Mouse (Mus musculus): ENCODE data around the gene Gm11562.
"Not testable (repeated sequence)": the region's sequence is repeated elsewhere in the genome, so short reads cannot be mapped to it uniquely, and the experiment has no call there.

Gene Gm11562

DNA sequence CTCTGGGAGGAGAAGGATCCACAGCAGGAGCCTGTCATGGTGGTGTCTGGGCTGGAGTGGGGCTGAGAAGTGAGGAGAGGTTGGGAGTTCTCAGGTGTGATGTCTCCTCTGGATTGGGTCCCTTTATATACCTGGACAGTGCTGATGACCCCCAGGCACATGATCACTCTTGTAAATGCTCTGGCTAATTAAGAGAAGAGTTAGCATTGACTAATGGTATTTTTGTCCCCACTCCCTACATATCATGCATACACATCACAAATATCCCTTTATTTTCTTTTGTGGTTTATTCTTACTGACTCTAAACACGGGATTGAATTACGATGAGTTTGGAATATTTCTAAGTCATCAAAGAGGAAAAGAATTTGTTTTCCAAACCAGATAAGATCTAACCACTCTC, at the start of gene Gm11562:
Gene Gm11562 (minus strand): TSS at position 101 of the 400 bp plus-strand sequence.
- DNase-seq (ENCODE audit: low spot score), result no peak

DNA sequence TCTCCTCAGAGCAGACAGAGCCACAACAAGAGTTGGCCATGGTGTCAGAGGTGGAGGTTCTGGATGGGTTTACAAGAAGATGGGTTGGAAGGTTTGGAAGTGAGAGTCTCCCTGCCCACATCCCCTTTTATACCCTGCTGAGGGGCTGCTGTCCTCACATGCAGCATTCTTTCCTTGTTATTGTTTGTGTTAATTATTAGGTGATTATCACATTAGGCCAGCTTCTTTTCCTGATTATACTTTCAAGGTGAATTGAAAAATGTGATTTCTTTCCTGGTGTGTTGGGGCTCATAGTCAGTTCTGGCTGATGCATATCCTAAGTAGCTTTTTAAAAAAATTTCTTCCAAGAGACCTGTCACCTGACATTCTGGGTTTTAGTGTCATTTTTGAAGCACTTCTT, 45.6 kb upstream of the Gm11562 start, which contains the start of gene Krtap4-6:
Gene Krtap4-6 (minus strand): TSS at position 101 of the 400 bp plus-strand sequence.
- no peak for DNase-seq (ENCODE audit: low spot score)

DNA sequence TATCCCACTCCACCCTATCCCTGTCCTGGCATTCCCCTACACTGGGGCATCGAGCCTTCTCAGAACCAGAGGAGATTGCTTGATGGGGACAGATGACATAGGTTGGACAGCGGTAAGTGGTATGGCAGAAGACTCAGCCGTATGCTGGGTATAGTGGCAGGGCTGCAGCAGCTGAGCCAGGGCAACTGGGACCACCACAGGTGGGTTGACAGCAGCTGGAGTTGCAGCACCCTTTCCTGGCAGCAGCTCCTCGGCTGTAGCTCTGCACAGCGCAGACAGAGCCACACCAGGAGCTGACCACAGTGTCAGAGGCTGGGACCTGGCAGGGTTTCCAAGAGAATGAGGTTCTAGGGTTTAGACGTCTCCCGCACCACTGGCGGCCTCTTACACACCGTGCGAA, 42.6 kb upstream of the Gm11562 start:
- DNase-seq (ENCODE audit: low spot score), result no peak

DNA sequence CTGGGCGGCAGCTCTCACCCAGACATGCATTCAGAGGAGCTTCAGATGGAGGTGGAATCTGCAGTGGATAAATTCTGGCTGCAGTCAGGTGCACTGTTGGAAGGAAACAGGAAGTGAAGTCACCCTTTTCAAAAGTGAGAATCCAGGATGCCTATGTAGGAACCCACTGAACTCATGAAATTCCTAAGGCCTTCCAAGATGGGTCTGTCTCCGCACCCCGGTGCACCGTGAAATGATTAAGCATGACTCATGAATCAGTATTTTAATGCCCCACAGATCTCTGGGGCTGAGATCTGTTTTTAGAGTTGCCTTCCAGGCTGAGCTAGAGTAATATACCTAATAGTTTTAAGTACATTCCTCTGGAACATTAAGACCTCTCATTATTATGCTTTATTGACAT, 39.0 kb upstream of the Gm11562 start:
- no peak for DNase-seq (ENCODE audit: low spot score)

DNA sequence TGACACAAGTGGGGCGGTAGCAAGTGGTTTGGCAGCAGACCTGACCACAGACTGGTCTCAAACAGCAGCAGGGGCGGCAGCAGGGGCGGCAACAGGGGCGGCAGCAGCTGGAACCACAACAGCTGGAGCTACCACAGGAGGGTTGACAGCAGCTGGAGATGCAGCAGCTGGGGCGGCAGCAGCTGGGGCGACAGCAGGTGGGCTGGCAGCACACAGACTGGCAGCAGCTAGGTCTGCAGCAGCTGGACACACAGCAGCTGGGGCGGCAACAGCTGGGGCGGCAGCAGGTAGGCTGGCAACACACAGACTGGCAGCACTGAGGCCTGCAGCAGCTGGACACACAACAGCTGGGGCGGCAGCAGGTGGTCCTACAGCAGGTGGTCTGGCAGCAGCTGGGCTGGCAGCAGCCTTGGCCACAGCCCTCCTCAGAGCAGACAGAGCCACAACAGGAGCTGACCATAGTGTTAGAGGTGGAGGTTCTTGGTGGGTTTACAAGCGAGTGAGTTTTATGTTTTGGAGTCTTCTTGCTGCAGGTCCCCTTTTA, 38.3 kb upstream of the Gm11562 start, which contains the start of gene Gm11563:
Gene Gm11563 (minus strand): TSS at position 494 of the 544 bp plus-strand sequence.
- DNase-seq (ENCODE audit: low spot score), result not testable (repeated sequence)

DNA sequence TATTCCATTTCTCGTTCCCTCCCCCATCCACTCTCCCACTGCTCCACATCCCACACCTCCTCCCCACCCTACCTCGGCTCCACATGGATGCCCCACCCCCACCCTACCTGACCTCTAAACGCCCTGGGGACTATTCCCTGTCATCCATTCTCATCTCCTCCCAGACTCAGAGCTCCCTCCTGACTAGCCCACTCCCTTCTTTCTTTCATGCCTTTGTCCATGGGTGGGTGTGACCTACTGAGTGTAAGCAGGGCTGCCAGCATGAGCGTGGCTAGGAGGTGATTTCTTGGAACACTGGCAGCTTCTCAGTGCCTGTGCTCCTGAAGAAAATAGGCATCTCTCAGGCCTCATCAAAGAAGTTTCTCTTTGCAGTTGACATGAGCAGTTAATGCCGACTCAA, 36.8 kb upstream of the Gm11562 start:
- no peak for DNase-seq (ENCODE audit: low spot score)

DNA sequence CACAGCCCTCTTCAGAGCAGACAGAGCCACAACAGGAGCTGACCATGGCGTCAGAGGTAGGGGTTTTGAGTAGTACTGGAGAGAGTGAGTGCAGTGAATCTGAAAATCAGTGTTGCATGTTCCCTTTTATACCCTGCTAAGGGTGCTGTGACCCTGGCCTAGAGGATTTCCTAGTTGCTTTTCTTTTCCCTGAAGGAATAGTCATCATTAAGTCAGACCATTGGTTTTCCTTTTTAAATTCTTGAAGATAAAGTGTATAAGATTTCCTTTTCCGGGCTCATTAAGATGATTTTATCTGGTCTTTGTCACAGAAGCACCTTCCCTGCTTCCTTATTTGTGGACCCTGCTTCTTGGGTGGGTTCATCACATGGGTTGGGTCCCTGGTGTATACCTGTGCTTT, 29.9 kb upstream of the Gm11562 start, which contains the start of gene Gm11555:
Gene Gm11555 (minus strand): TSS at position 101 of the 400 bp plus-strand sequence.
- no peak for DNase-seq (ENCODE audit: low spot score)

DNA sequence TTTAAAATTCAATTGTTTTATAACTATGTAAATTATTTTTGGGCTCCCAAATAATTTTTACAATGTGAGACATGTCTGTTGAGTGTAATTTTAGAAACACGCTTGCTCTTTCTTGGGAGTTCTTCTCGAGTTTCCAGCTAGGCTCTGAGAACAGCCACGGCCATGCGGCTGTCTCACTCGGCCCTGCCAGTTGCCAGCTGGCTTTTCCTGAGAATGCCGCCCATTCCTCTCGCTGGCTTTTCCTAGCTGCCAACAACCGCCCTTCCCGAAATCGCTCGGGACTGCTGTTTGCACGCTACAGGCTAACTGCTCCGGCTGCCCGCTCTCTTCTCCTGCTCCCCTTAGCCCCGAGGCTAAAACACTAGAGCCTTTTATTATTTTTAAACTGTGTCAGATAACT, 26.2 kb upstream of the Gm11562 start:
- no peak for DNase-seq (ENCODE audit: low spot score)

DNA sequence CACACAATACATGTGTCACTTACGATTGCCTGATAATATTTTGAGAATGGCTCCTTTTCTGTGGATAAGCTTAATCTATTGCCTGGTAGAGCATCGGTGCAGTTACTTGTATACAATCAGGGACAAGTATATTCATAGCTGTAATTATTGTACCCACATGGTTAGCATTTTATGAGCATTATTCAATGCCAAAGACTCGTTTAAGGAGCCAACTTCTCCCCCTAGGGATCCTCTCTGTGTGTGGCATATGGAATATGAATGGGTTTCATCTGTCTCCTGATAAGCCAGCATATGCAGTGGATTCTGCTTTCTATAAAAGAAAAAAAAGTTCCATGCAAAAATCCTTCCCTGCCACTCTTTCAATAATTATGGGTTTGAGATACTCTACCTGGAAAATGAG, 24.1 kb upstream of the Gm11562 start:
- no peak for DNase-seq (ENCODE audit: low spot score)

DNA sequence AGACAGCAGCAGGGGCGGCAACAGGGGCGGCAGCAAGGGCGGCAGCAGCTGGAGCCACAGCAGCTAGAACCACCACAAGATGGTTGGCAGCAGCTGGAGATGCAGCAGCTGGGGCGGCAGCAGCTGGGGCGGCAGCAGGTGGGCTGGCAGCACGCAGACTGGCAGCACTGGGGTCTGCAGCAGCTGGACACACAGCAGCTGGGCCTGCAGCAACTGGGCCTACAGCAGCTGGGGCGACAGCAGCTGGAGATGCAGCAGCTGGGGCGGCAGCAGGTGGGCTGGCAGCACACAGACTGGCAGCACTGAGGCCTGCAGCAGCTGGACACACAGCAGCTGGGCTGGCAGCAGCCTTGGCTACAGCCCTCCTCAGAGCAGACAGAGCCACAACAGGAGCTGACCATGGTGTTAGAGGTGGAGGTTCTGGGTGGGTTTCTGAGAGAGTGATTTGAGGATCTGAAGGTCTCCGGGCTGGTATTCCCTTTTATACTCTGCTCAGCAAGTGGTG, 23.5 kb upstream of the Gm11562 start, which contains the start of gene Krtap4-7:
Gene Krtap4-7 (minus strand): TSS at position 455 of the 505 bp plus-strand sequence.
- not testable (repeated sequence) for DNase-seq (ENCODE audit: low spot score)

DNA sequence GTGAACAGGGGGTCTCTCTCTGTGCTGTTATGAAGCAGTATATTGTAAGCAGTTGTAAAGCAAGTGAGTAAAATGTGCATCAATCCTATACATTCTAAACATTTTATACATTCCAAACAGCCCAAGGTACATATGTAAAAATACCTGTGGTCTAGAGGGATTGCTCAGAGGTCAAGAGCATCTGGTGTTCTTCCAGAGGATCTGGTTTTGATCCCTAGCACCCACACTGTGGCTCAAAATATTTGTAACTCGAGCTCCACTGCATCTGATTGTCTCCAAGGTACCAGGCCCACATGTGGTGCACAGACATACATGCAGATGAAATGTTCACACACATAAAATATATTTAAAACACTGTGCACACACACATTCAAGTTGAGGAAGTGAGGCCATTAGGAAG, 20.7 kb upstream of the Gm11562 start:
- DNase-seq (ENCODE audit: low spot score), result no peak

DNA sequence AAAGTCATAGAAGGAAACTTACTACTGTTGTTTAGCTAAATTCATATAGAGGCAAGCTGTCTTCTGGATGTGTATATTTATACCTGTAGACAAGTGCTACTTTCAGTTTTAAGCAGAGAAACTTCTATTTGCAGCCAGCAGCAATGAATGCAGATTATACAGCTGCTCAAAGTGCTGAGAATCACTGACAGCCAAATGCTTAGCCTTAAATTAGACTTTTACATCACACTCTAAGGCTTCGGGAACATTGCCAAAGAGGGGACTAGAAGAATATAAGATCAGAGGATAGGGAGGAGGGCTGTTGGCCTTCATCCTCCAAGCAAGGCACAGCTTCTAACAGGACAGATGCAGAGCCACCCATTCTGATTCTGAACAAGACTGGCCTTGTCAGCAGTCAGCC, 16.9 kb upstream of the Gm11562 start:
- no peak for DNase-seq (ENCODE audit: low spot score)

DNA sequence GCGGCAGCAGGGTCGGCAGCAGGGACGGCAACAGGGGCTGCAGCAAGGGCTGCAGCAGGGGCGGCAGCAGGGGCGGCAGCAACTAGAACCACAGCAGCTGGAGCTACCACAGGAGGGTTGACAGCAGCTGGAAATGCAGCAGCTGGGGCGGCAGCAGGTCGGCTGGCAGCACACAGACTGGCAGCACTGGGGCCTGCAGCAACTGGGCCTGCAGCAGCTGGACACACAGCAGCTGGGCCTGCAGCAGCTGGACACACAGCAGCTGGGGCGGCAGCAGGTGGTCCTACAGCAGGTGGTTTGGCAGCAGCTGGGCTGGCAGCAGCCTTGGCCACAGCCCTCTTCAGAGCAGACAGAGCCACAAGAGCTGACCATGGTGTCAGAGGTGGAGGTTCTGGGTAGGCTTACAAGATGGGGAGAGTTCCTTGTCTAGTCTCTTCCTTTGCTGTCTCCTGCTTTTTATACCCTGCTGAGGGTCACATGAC, 14.5 kb upstream of the Gm11562 start, which contains the start of gene Krtap4-2:
Gene Krtap4-2 (minus strand): TSS at position 432 of the 482 bp plus-strand sequence.
- no peak for DNase-seq (ENCODE audit: low spot score)

DNA sequence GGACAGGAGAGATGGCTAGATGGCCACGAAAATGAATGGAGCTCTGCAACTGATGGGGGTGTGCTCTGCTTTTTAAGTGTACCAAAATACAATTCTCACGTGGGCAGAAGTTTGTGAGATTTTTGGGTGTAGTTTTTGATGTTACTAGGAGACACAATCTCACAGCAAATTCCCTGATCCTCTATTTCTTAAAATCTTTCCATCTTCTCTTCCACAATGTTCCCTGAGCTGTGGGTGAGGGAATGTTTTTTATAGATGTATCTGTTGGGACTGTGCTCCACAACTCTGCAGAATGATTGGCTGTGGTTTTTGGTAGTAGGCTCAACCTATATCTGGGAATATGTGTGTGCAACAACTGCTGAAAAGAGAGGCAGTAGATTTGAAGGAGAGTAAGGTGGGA, 13.1 kb upstream of the Gm11562 start:
- DNase-seq (ENCODE audit: low spot score), result no peak

DNA sequence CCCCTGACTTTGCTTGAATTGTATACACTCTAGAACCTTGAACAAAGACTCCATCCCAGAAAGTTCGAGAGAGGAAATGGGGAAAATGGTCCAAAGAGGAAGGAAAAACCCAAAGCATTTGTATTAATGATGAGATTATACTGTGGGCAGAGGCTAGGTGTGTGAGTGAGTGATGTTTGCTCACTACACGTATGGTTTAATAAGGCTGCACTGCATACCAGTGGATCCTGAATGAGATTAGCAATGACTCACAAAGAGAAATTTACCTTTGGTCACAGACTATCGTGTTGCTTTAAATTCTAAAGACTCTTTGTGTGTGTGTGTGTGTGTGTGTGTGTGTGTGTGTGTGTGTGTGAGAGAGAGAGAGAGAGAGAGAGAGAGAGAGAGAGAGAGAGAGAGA, 10.7 kb upstream of the Gm11562 start:
- DNase-seq (ENCODE audit: low spot score), result no peak

DNA sequence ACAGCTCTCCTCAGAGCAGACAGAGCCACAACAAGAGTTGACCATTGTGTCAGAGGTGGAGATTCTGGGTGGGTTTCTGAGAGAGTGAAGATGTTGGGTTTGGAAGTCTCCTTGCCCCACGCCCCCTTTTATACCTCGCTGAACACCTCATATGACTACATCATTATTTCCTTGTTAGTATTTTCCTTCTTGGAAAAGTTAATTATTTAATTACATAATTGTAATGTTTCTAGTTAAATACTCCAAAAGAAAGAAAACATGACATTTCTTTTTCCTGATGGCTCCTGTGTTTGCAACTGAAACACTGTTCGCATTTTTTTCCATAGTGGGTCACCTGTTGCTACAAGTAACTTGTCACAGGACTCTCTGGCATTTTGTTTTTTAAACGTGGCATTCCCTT, 7.9 kb upstream of the Gm11562 start, which contains the start of gene Krtap4-1:
Gene Krtap4-1 (minus strand): TSS at position 101 of the 400 bp plus-strand sequence.
- DNase-seq (ENCODE audit: low spot score), result no peak

DNA sequence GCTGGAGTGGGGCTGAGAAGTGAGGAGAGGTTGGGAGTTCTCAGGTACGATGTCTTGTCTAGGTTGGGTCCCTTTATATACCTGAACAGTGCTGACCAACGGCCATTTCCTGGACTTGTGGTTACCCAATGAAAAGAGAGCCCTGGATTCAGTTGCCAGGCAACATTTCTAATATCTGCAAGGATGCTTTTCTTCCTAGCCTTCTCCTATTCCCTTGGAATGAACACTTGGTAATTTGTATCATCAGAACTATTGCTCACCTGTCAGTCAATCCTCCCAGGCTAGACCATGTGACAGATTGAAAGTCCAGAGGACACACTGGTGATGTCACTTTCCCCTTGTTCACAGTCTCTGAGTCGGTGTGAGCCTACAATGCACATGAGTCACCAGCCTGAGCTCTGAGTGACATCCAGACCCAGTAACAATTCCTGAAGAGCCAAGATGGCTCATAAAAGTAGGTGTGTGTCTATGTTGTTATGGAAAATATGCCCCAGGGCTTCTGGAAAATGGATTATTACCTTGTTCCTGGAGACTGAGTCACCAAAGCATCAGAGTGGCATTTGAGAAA, 5.4 kb downstream of the Gm11562 start, which contains the start of gene Krtap2-4:
Gene Krtap2-4 (minus strand): TSS at position 51 of the 568 bp plus-strand sequence.
- no peak for DNase-seq (ENCODE audit: low spot score)

DNA sequence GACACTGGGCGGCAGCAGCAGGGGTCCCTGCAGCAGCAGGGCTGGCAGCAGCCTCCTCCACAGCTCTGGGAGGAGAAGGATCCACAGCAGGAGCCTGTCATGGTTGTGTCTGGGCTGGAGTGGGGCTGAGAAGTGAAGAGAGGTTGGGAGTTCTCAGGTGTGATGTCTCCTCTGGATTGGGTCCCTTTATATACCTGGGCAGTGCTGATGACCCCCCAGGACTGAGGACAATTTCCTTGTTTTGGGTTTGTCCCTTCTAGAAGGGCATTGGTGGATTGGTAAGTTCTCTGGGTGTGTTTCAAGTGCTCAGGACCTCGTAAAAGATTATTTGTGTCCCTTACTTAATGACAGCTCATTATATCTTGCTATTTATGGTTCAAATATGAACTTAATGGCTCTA, 10.1 kb downstream of the Gm11562 start, which contains the start of gene Gm11937:
Gene Gm11937 (minus strand): TSS at position 101 of the 400 bp plus-strand sequence.
- not testable (repeated sequence) for DNase-seq (ENCODE audit: low spot score)

DNA sequence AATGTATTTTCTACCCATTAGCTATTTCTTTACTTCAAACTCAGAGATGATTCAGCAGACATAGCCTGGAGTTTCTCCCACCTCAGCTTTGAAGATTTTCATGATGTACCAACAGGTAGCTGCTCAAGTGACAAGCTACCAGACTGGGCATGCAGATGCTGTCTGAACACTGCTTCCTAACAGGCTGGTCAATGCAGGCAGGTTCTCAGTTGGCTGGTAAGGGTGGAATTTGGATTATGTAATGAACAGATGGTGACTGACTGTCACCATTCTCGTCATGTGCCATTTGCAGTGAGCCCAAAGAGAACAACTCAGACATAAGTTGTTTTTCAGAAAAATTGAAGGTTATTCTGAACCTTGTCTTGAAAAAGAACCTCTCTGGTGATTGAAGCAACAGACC, 11.1 kb downstream of the Gm11562 start:
- no peak for DNase-seq (ENCODE audit: low spot score)

DNA sequence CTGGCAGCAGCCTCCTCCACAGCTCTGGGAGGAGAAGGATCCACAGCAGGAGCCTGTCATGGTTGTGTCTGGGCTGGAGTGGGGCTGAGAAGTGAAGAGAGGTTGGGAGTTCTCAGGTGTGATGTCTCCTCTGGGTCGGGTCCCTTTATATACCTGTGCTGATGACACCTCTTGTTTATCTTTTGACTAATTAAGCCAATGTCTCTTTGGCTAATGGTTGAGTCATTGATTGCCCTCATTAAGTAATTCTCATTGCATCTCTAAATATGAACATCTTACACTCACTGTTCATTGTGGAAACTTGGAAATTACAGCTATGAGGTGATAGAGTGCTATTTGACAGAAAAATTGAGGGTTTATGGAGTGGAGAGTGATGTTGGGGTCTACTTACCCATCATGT, 17.0 kb downstream of the Gm11562 start, which contains the start of gene Gm11938:
Gene Gm11938 (minus strand): TSS at position 101 of the 400 bp plus-strand sequence.
- DNase-seq (ENCODE audit: low spot score), result not testable (repeated sequence)

DNA sequence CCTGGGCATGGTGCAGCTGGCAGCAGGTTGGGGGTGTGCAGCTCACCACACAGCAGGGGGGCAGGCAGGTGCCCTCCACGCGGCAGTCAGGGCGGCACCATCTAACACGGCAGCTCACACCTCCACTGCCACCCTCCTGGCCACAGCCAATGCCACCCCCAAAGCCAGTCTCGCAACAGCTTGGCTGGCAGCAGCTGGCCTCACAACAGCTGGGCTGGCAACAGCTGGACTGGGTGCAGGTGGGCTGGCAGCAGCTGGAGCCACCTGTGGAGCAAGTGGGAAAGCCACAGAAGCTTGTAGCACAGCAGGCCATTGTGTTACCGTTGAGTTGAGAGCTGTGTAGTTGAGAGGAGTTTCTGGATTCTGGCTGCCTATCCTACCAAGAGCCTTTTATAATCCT, 22.5 kb downstream of the Gm11562 start, which contains the start of gene Krtap9-3:
Gene Krtap9-3 (minus strand): TSS at position 364 of the 400 bp plus-strand sequence.
- DNase-seq (ENCODE audit: low spot score), result not testable (repeated sequence)

DNA sequence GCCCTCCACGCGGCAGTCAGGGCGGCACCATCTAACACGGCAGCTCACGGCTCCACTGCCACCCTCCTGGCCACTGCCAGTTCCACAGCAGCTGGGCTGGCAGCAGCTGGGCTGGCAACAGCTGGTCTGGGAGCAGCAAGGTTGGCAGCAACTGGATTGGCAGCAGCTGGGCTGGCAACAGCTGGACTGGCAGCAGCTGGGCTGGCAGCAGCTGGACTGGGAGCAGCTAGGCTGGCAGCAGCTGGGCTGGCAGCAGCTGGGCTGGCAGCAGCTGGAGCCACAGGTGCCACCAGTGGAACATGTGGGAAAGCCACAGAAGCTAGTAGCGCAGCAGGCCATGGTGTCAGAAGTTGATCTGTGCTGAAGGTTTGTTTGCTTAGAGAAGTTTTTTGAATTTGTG, 29.3 kb downstream of the Gm11562 start, which contains the start of gene Krtap1-3:
Gene Krtap1-3 (minus strand): TSS at position 359 of the 400 bp plus-strand sequence.
- DNase-seq (ENCODE audit: low spot score), result no peak

DNA sequence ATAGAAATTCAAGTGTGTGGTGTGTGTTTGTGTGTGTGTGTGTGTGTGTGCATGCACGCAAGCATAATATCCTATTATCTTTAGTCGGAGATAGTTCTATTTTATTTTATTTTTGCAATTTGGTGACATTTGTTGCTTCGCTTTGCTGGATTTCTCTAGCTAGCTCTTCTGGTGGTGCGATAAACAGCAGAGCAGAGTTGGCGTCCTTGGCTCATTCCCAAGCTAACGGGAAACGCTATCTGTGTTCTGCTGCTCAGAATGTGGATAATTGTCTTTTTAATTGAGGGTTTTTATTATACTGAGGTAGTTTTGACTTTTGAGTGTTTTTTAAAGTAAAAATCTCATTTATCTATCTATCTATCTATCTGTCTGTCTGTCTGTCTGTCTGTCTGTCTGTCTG, 35.1 kb downstream of the Gm11562 start:
- no peak for DNase-seq (ENCODE audit: low spot score)
